Mouse (Mus musculus) spleen, adult 2 months (tissue): ENCODE results near the gene Arhgap25. TPM values are rescaled to one million over a fixed set of nuclear protein-coding genes. Genes with fewer than 3 reads are reported as not detected.
A peak's percentile ranks its signal among the peaks of the same experiment; 100 is the strongest.

Experiments used
- DNase-seq, 2 experiments: peaks; one replicate each; pipeline versions ENCODE4 v3.0.0 to v3.0.0-alpha.2; 2012 to 2021; ENCODE audit warnings: low spot score in 2 of 2, low read depth in 1 of 2
- H3K27ac ChIP-seq: fragments of 200-500 bp; 2 replicates; pipeline ENCODE4 v1.5.1; 2012; ENCODE audit warnings: low read length, inconsistent platforms; ENCODE audit not compliant: insufficient read depth
- H3K27me3 ChIP-seq: fragments of 200-500 bp; 2 replicates; pipeline ENCODE4 v1.6.1; 2012; ENCODE audit warnings: mild to moderate bottlenecking, moderate library complexity, low read length, inconsistent platforms; ENCODE audit not compliant: control insufficient read depth, insufficient read depth
- H3K36me3 ChIP-seq: fragments of 200-500 bp; 2 replicates; pipeline ENCODE4 v1.6.1; 2012; ENCODE audit warnings: mild to moderate bottlenecking, low read length, inconsistent platforms; ENCODE audit not compliant: control insufficient read depth, insufficient read depth
- H3K4me1 ChIP-seq: fragments of 200-500 bp; 2 replicates; pipeline ENCODE4 v1.6.1; 2011; ENCODE audit warnings: inconsistent platforms; ENCODE audit not compliant: control insufficient read depth, insufficient read depth, insufficient read length
- H3K4me3 ChIP-seq: fragments of 200-500 bp; 2 replicates; pipeline ENCODE4 v1.5.1; 2011; ENCODE audit warnings: mild to moderate bottlenecking, inconsistent platforms; ENCODE audit not compliant: insufficient read depth, insufficient read length; ENCODE audit errors: extremely low read depth
- CTCF ChIP-seq: fragments of 200-500 bp; IDR thresholded peaks from 2 replicates; pipeline ENCODE4 v1.5.1; 2011; ENCODE audit warnings: mild to moderate bottlenecking, inconsistent platforms; ENCODE audit not compliant: insufficient read depth, insufficient read length, insufficient replicate concordance; ENCODE audit errors: extremely low read depth
- POLR2A ChIP-seq: fragments of 200-500 bp; IDR thresholded peaks from 2 replicates; pipeline ENCODE4 v1.6.1; 2011; ENCODE audit warnings: low read depth, low read length, inconsistent platforms
- WGBS: fragments of 180-500 bp; shearing (Covaris S2); methylation state at CpG from one replicate; pipeline ENCODE4 v1.1.7; 2018; 5-methylcytosine and 5-hydroxymethylcytosine counted together
- polyA plus RNA-seq: library from polyadenylated mRNA; depleted of rRNA; stranded (reverse); fragments of >200 nt; gene quantifications from 2 replicates; pipeline ENCODE4 v1.2.3, GENCODE M21; 2012

Arhgap25 gene
- polyA plus RNA-seq, 1 experiment: 17.3 TPM

DNA sequence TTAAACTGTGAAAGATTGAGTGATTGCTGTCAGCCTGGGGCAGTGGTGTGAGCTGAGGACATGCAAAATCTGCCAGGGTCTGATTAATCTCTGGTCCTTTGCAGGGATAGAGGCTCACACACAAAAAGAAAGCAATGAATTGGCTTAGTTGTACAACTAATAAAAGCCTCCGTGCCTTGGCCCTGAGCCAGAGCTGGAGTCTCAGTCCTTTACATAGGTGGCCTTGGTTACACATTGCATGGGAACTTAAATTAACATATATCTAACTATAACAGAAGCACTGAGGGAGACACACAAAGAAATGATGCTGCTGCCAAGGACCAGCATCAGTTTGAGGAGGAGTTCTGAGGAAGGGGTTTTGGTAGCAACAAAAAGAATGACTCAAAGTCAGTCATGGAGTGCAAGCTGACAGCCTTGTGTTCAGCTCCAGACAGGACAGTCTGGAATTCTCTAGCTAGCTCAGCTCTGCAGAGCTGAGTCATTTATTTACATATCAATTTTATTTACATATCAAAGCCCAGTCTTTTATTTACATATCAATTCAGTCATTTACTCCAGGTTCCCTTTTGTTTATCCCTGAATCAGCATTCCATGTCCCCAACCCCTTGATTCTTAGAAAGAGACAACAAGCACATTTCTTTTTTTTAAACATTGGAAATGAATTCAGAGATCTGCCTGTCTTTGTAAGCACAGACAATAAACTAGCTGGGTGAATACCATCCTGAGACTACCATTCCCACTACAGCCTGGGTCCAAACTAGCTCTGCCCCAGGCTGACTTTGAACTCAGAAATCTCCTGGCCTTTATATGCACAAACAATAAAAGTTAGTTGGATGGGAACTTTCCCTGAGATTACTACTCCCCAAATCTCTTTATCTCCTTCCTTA is 12.5 kb upstream of the Arhgap25 start:
- Histone ChIP-seq H3K36me3 (no peaks in the 10 kb centered on the region), H3K27ac (no peak overlapping the region), H3K4me3 (no peak overlapping the region), H3K4me1 (peaks cover 21% of the 10 kb centered on the region; the same call in 1 of the 2 replicates), H3K27me3 (no peaks in the 10 kb centered on the region)
- DNase-seq: no peak
- TF ChIP-seq CTCF (no peak), POLR2A (no peak)
- 76% methylated on average over 1 of the region's 1 CpGs for WGBS

DNA sequence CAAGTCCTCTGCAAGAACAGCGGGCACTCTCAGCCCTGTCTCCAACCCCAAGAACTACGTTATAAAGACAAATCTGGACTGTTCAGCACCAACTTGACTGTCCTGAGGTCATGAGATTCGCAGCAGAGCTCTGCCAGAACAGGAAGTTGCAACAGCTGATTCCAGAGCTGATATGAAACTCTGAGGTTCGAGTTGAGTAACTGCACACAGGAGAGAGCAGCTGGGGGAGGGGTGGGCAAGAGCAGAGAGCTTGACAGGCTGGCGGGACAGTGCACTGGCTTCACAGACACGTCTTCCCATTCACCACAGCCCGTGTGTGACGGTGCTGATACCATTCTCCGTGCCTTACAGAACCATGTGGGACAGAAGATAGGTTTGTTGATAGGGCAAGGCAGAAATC is 9.0 kb upstream of the Arhgap25 start:
- Histone ChIP-seq H3K4me3 (peak overlapping the region; percentile 31; the same call in 1 of the 2 replicates), H3K27me3 (no peaks in the 10 kb centered on the region), H3K27ac (peak overlapping the region; percentile 92), H3K36me3 (no peaks in the 10 kb centered on the region), H3K4me1 (peaks cover 48% of the 10 kb centered on the region)
- 1% methylated on average over 9 of the region's 9 CpGs for WGBS
- TF ChIP-seq POLR2A: 0 out of 2 replicates have a peak, but pooled peaks have one; percentile 1
- no peak for TF ChIP-seq CTCF
- DNase-seq: peak; percentile 84 to 85

DNA sequence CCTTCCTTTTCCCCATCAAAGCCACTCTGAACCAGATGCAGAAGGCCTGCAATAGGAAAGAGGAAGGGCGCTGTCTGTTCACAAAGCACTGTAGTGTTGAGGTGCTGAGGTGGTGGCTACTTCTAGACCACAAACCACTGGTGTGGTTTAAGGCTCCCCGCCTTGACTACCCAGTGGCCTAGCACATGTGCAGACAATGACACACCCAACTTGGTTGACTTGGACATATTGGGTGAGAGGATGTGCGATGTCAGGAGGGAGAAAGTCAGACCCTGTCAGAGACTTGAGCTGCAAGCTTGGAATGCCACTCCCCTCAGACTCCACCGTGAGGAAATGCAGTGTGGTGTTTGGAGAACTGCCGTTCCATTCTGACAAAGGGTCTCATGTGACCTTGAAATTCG is 8.1 kb upstream of the Arhgap25 start:
- Histone ChIP-seq H3K4me1 (peaks cover 54% of the 10 kb centered on the region), H3K4me3 (no peak overlapping the region), H3K36me3 (no peaks in the 10 kb centered on the region), H3K27ac (peak overlapping the region; percentile 86), H3K27me3 (no peaks in the 10 kb centered on the region)
- WGBS: 7% methylated on average over 6 of the region's 6 CpGs
- DNase-seq: peak; percentile 74 to 80
- TF ChIP-seq POLR2A (no peak; the same call in 1 of the 2 replicates), CTCF (no peak)

DNA sequence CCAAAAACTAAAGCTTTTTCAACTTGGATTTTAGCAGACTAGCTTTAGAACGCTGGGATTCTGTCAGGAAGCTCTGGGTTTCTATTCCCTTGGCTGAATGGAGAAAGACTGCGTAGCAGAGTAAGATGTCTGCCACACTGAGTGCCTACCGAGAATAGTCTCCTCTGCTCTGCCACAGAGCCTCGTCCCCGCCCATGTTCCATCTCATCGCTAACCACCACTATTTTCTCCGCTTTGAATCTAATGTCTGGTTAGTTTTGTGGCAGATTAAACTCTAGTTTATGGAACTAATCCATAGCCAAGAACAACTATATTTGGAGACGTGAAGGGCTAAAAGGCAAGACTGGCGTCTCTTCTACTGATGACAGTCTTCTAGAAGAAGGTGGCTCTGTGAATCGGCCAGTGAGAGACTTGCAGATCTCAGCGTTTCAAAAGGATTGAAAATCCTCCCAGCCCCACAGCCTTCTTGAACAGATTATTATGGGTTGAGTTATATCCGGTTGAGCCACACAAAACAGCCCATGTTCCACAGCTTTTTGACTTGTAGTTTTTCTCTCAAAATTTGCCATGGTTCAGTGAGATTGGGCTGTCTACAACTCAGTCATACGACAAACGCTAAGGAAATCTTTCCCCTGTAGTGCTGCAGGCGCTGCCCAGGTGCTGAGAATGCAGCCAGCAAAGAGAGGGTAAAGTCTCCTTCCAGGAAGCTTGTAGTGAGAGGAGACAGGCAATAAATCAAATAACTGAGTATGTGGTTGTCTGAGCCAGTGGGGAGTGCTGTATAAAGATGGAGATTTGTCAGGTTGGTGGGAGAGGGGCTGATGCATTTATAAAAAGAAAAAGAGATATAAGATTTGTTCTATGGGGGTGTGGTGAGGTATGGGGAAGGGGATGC is 5.6 kb upstream of the Arhgap25 start:
- no peaks in the 10 kb centered on the region for H3K36me3 ChIP-seq
- TF ChIP-seq POLR2A (no peak), CTCF (no peak)
- peaks cover 75% of the 10 kb centered on the region for H3K4me1 ChIP-seq
- H3K27me3 ChIP-seq: no peaks in the 10 kb centered on the region
- no peak for DNase-seq
- H3K4me3 ChIP-seq: no peak overlapping the region
- H3K27ac ChIP-seq: peak overlapping the region; percentile 39
- WGBS: 31% methylated on average over 15 of the region's 15 CpGs

DNA sequence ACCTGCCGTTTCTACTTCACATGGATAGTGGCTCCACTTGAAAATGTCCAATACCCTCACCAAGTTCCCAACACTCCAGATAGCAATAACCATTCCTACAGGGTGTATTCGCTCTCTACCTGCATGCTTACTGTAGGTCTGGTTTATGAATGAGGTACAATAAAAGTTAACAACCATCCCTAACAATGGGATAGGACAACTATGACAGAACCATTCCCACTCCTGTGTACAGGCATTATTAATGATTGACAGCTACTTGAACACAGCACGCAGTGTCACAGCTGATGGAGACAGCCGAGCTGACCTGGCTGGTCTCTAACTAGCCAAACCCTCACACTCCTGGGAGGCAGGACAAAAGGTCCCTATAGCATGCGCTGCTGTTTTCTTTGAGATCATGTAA is 4.6 kb upstream of the Arhgap25 start:
- Histone ChIP-seq H3K27ac (no peak overlapping the region), H3K27me3 (no peaks in the 10 kb centered on the region), H3K4me3 (no peak overlapping the region), H3K4me1 (peaks cover 74% of the 10 kb centered on the region), H3K36me3 (no peaks in the 10 kb centered on the region)
- no peak for TF ChIP-seq CTCF
- 87% methylated on average over 5 of the region's 5 CpGs for WGBS
- no peak for DNase-seq

DNA sequence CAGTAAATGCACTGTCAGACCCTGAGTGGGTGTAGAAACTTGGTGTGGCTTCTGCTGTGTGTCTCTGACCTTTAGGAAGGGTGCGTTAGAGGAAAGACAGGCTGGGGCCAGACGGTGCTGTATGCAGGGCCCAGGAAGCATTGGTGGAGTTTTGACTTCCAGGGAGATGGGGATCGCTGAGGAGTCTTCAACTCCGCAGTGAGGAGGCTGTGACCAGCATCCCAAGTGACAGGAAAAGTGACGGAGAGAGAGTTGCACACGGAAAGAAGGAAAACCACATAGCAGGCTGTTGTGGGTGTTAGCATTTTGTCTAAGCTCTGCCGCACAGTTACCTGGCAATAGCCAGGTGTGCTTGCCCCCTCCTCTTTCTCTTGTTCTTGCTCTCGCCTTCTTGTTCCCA is 3.2 kb upstream of the Arhgap25 start:
- H3K4me1 ChIP-seq: peaks cover 67% of the 10 kb centered on the region

More for the DNA sequence above, 3.2 kb upstream of the Arhgap25 start:
- H3K27ac ChIP-seq: peak overlapping the region; percentile 63
- DNase-seq: no peak
- H3K27me3 ChIP-seq: no peaks in the 10 kb centered on the region
- H3K36me3 ChIP-seq: no peaks in the 10 kb centered on the region
- TF ChIP-seq POLR2A: no peak
- no peak for TF ChIP-seq CTCF
- no peak overlapping the region for H3K4me3 ChIP-seq
- WGBS: 66% methylated on average over 8 of the region's 8 CpGs
